Comparison of ENCODE assay signal across 10 mouse cellular contexts in the genomic region with DNA sequence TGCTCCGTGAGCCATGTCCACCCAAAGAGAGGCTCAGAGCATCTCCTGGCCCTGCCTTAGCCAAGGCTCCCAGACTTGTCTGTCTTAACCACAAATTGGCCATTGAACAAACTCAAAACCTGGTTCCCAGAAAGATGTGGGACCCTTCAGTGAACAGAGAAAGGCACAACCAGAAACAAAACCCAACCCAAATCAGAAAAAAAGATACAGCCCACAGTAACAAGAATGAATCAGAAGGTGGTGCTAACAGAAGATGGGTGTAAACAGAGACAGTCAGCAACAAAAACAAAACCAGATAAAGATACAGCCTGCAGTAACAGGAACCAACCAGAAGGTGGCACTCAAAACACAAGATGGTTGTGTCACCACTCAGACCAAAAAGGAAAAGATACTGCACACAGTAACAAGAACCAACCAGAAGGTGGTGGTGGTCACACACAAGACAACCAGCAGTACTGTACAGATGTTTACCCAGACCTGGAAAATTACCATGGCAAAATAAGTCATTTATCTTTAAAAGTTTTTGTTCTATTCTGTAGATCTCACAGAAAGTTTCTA. TPM values are rescaled to one million over a fixed set of nuclear protein-coding genes. Genes with fewer than 3 reads are reported as not detected.
DNase-seq lines count a peak whose midpoint lies in the region; ATAC-seq and TF ChIP-seq lines count a peak whose summit lies in the region.
"Had no signal": no experiment of that assay in that cellular context is flagged by ENCODE, and none has a peak within 500 bp of the region (broad histone marks: within the 10 kb centered on the region; RNA-seq: fewer than 3 reads in every experiment).

No protein-coding gene starts in this region.

- TF ChIP-seq POLR2A in cerebellum, adult 2 months (IDR thresholded peaks at IDR 0.05; ENCODE audit: borderline replicate concordance, insufficient read depth, low read length), result no peak
- TF ChIP-seq POLR2A in thymus, adult 2 months (IDR thresholded peaks at IDR 0.05; ENCODE audit: control insufficient read depth, extremely low read depth, insufficient read depth, low read length, poor library complexity), result no peak

- no peaks in the 10 kb centered on the region for H3K4me1 ChIP-seq in cerebellum, adult 2 months (ENCODE audit: control insufficient read depth, insufficient read depth, low read length)
- H3K4me1 ChIP-seq in thymus, adult 2 months (replicated peaks; ENCODE audit: control insufficient read depth, insufficient read depth, low read length), result no peaks in the 10 kb centered on the region

- H3K27me3 ChIP-seq in cerebellum, adult 2 months (ENCODE audit: control insufficient read depth, insufficient read depth, low read length), result no peaks in the 10 kb centered on the region
- no peaks in the 10 kb centered on the region for H3K27me3 ChIP-seq in thymus, adult 2 months (ENCODE audit: control insufficient read depth, insufficient read depth, low read length)

- peak; percentile 16 for DNase-seq in cerebellum, adult 2 months
- no peak for DNase-seq in cerebellum, adult 11-12 months
- peak; percentile 2 for DNase-seq in left cerebral cortex, postnatal 4 days
- no peak for DNase-seq in left cerebral cortex, adult 18-20 months (ENCODE audit: low spot score in 2 of 2)
- DNase-seq in thymus, adult 2 months, result peak; percentile 60
- no peak for DNase-seq in adrenal gland, postnatal 14 days
- DNase-seq in layer of hippocampus, postnatal 14 days (ENCODE audit: low spot score in 2 of 2), result no peak

- TF ChIP-seq CTCF in cerebellum, adult 2 months (IDR thresholded peaks at IDR 0.05; ENCODE audit: borderline replicate concordance, insufficient read depth, low read depth, low read length), result peak; percentile 30; the same call in 1 of the 2 replicates
- TF ChIP-seq CTCF in thymus, adult 2 months (IDR thresholded peaks at IDR 0.05; ENCODE audit: borderline replicate concordance, control insufficient read depth, extremely low read depth, insufficient read depth, low read length, poor library complexity), result no peak

- no peak overlapping the region for H3K27ac ChIP-seq in cerebellum, adult 2 months (ENCODE audit: insufficient read depth, low read length)
- H3K27ac ChIP-seq in thymus, adult 2 months (ENCODE audit: control insufficient read depth, insufficient read depth, low read length), result no peak overlapping the region

- no peak overlapping the region for H3K4me3 ChIP-seq in cerebellum, adult 2 months (replicated peaks; ENCODE audit: insufficient read depth, low read depth, low read length)
- H3K4me3 ChIP-seq in thymus, adult 2 months (ENCODE audit: control insufficient read depth, insufficient read depth, low read length), result no peak overlapping the region

- WGBS in cerebellum, adult 2 months, result 98% methylated on average over 1 of the region's 1 CpGs
- 95% methylated on average over 1 of the region's 1 CpGs for WGBS in thymus, adult 2 months

- peak; percentile 94 for ATAC-seq in granulocyte monocyte progenitor cell, adult 5-6 weeks (replicated peaks; ENCODE audit: poor library complexity, severe bottlenecking)

- no peaks in the 10 kb centered on the region for H3K36me3 ChIP-seq in thymus, adult 2 months (ENCODE audit: control insufficient read depth, insufficient read depth, low read length)

- intact Hi-C loops in left cerebral cortex, postnatal 4 days (cut with DNase I), result no loop called here

RNA-seq across cellular contexts. Expression of a gene that starts 47.0 kb away (rescaled TPM):
- polyA plus RNA-seq in cerebellum, adult 2 months (2012; rRNA removed), result 52.8 and 54.7 TPM in 2 replicates
- 10 to 100 TPM; 96.3 to 97.6 TPM for total RNA-seq in left cerebral cortex, postnatal 4 days (2021)
- total RNA-seq in left cerebral cortex, adult 18-20 months (2021), result 10 to 100 TPM; 91.9 to 94.4 TPM
- total RNA-seq in granulocyte monocyte progenitor cell, adult 5-6 weeks (2014; fragmentation: Nextera tagmentation), result 59.3 and 66.5 TPM in 2 replicates
- 90.2 and 138 TPM in 2 replicates for total RNA-seq in granulocyte monocyte progenitor cell, adult 5-6 weeks (2017)
- 52.7 and 103 TPM in 2 replicates for polyA plus RNA-seq in thymus, adult 2 months (2012; rRNA removed)
- total RNA-seq in adrenal gland, postnatal 14 days (2021), result 85.4 and 89.3 TPM in 2 replicates
- 10 to 100 TPM; 81.5 to 83.0 TPM for total RNA-seq in layer of hippocampus, postnatal 14 days (2021)

RNA-seq across cellular contexts. Expression of a gene that starts 57.1 kb away (rescaled TPM):
- polyA plus RNA-seq in cerebellum, adult 2 months (2012; rRNA removed), result not detected in 2 replicates
- total RNA-seq in left cerebral cortex, postnatal 4 days (2021), result not detected
- not detected for total RNA-seq in left cerebral cortex, adult 18-20 months (2021)
- total RNA-seq in granulocyte monocyte progenitor cell, adult 5-6 weeks (2014; fragmentation: Nextera tagmentation), result not detected in 2 replicates
- total RNA-seq in granulocyte monocyte progenitor cell, adult 5-6 weeks (2017), result not detected in 2 replicates
- polyA plus RNA-seq in thymus, adult 2 months (2012; rRNA removed), result not detected in 2 replicates
- not detected in 2 replicates for total RNA-seq in adrenal gland, postnatal 14 days (2021)
- total RNA-seq in layer of hippocampus, postnatal 14 days (2021), result not detected
- polyA plus RNA-seq: limb, embryonic 11.5 days; spleen, adult 2 months had no signal

Comparison
In these comparisons a context has a peak if more than half of its experiments do, and no peak if none do; other contexts are left out.
1. DNase-seq: peak in cerebellum, adult 2 months (2 of 2), left cerebral cortex, postnatal 4 days (single experiment) and thymus, adult 2 months (single experiment); none in cerebellum, adult 11-12 months (single experiment), left cerebral cortex, adult 18-20 months (0 of 2), adrenal gland, postnatal 14 days (single experiment) and layer of hippocampus, postnatal 14 days (0 of 2).